Mouse (Mus musculus) ES-Bruce4 (cell line): ENCODE measurements at regions not wholly inside any gene's neighbourhood (a gene's known extent, or its start where the extent isn't known, plus 50 kb on each side); places are given as distances from the start of the nearest gene placed in this dataset.

Source experiments
- H3K27ac ChIP-seq: 2 replicates; pipeline ENCODE4 v1.5.1; 2012; ENCODE audit warnings: low read length, inconsistent platforms; ENCODE audit not compliant: insufficient read depth
- H3K27me3 ChIP-seq: 2 replicates; pipeline ENCODE4 v1.6.1; 2012; ENCODE audit warnings: mild to moderate bottlenecking, low read length, inconsistent platforms; ENCODE audit not compliant: control insufficient read depth, poor library complexity, insufficient read depth, severe bottlenecking
- H3K36me3 ChIP-seq: 2 replicates; pipeline ENCODE4 v1.6.1; 2012; ENCODE audit warnings: inconsistent platforms, mild to moderate bottlenecking, low read length, moderate library complexity; ENCODE audit not compliant: control insufficient read depth, poor library complexity, insufficient read depth, severe bottlenecking
- H3K4me1 ChIP-seq: one replicate; pipeline ENCODE4 v1.8.1; 2011; ENCODE audit warnings: low read length; ENCODE audit not compliant: control insufficient read depth, insufficient read depth
- H3K4me3 ChIP-seq: 2 replicates; pipeline ENCODE4 v1.5.1; 2011; ENCODE audit warnings: low read depth, mild to moderate bottlenecking, low read length
- H3K9ac ChIP-seq: 2 replicates; pipeline ENCODE4 v1.6.1; 2012; ENCODE audit warnings: low read depth, mild to moderate bottlenecking, inconsistent platforms; ENCODE audit not compliant: poor library complexity, severe bottlenecking
- H3K9me3 ChIP-seq: replicated peaks from 2 replicates; pipeline ENCODE4 v1.6.1; 2012; ENCODE audit warnings: mild to moderate bottlenecking, low read length, inconsistent platforms; ENCODE audit not compliant: control insufficient read depth, poor library complexity, insufficient read depth, severe bottlenecking
- CTCF ChIP-seq: IDR thresholded peaks from one replicate; pipeline ENCODE4 v1.8.1; 2011; ENCODE audit warnings: low read depth, low read length
- EP300 ChIP-seq: IDR thresholded peaks from 2 replicates; pipeline ENCODE4 v1.6.1; 2011; ENCODE audit warnings: low read depth, low read length; ENCODE audit not compliant: insufficient read depth
- POLR2A ChIP-seq: IDR thresholded peaks from one replicate; pipeline ENCODE4 v1.8.1; 2011; ENCODE audit warnings: low read length; ENCODE audit not compliant: insufficient read depth

GRCm38 (mm10) chr11:24829578-24830401 is 751.9 kb downstream of the Bcl11a start:
- TF ChIP-seq CTCF (no peak), EP300 (no peak), POLR2A (no peak)
- Histone ChIP-seq H3K9me3 (no peaks in the 10 kb centered on the region), H3K27me3 (no peaks in the 10 kb centered on the region), H3K9ac (no peak overlapping the region), H3K4me1 (no peaks in the 10 kb centered on the region), H3K27ac (no peak overlapping the region), H3K4me3 (no peak overlapping the region), H3K36me3 (no peaks in the 10 kb centered on the region)

GRCm38 (mm10) chr11:24830484-24830883 is 752.6 kb downstream of the Bcl11a start:
- H3K9me3 ChIP-seq, result no peaks in the 10 kb centered on the region
- no peaks in the 10 kb centered on the region for H3K36me3 ChIP-seq
- H3K9ac ChIP-seq, result no peak overlapping the region
- H3K4me1 ChIP-seq, result no peaks in the 10 kb centered on the region
- H3K4me3 ChIP-seq, result no peak overlapping the region
- no peaks in the 10 kb centered on the region for H3K27me3 ChIP-seq
- TF ChIP-seq POLR2A (no peak), CTCF (no peak), EP300 (no peak)
- no peak overlapping the region for H3K27ac ChIP-seq

- H3K9ac ChIP-seq, result no peak overlapping the region
- H3K9me3 ChIP-seq, result no peaks in the 10 kb centered on the region
- no peak overlapping the region for H3K27ac ChIP-seq
- no peaks in the 10 kb centered on the region for H3K27me3 ChIP-seq
- H3K4me1 ChIP-seq, result no peaks in the 10 kb centered on the region
- no peaks in the 10 kb centered on the region for H3K36me3 ChIP-seq
- H3K4me3 ChIP-seq, result no peak overlapping the region
- TF ChIP-seq EP300, result no peak
- no peak for TF ChIP-seq CTCF
- no peak for TF ChIP-seq POLR2A
Observed at GRCm38 (mm10) chr11:24843839-24844738, 766.2 kb downstream of the Bcl11a start.

GRCm38 (mm10) chr11:24856991-24857390 is 779.1 kb downstream of the Bcl11a start:
- Histone ChIP-seq H3K9ac (no peak overlapping the region), H3K4me1 (no peaks in the 10 kb centered on the region), H3K4me3 (no peak overlapping the region), H3K36me3 (no peaks in the 10 kb centered on the region), H3K27ac (no peak overlapping the region), H3K9me3 (no peaks in the 10 kb centered on the region), H3K27me3 (no peaks in the 10 kb centered on the region; the same call in 1 of the 2 replicates)
- TF ChIP-seq POLR2A (no peak), EP300 (no peak), CTCF (no peak)

- Histone ChIP-seq H3K27me3 (no peaks in the 10 kb centered on the region; the same call in 1 of the 2 replicates), H3K4me3 (no peak overlapping the region), H3K27ac (no peak overlapping the region), H3K9ac (no peak overlapping the region), H3K9me3 (no peaks in the 10 kb centered on the region), H3K4me1 (no peaks in the 10 kb centered on the region), H3K36me3 (no peaks in the 10 kb centered on the region)
- no peak for TF ChIP-seq POLR2A
- TF ChIP-seq CTCF, result no peak
- TF ChIP-seq EP300, result no peak
Observed at GRCm38 (mm10) chr11:24864637-24865036, 786.8 kb downstream of the Bcl11a start.
